Mouse (Mus musculus): ENCODE measurements at regions not wholly inside any gene's neighbourhood (a gene's known extent, or its start where the extent isn't known, plus 50 kb on each side); places are given as distances from the start of the nearest gene placed in this dataset.

GRCm38 (mm10) chr11:114311640-114312039 lies 244.8 kb upstream of the Sdk2 start:
- Histone ChIP-seq H3K36me3 (no peaks in the 10 kb centered on the region), H3K27me3 (peaks cover 35% of the 10 kb centered on the region; the same call in 1 of the 2 replicates), H3K9ac (no peak overlapping the region), H3K4me1 (no peaks in the 10 kb centered on the region), H3K4me3 (no peak overlapping the region), H3K9me3 (no peaks in the 10 kb centered on the region), H3K27ac (no peak overlapping the region), H3K4me2 (no peak overlapping the region)
- 54% methylated on average over 4 of the region's 4 CpGs for WGBS
- ATAC-seq (ENCODE audit: borderline replicate concordance, extremely low read depth, low FRiP score, low TSS enrichment): no peak

GRCm38 (mm10) chr11:114303636-114304354 lies 236.9 kb upstream of the Sdk2 start:
- H3K4me1 ChIP-seq: no peaks in the 10 kb centered on the region
- H3K4me2 ChIP-seq: no peak overlapping the region
- H3K36me3 ChIP-seq: no peaks in the 10 kb centered on the region
- H3K27me3 ChIP-seq: no peaks in the 10 kb centered on the region
- H3K9ac ChIP-seq: no peak overlapping the region
- no peak overlapping the region for H3K4me3 ChIP-seq
- no peak overlapping the region for H3K27ac ChIP-seq
- ATAC-seq (ENCODE audit: borderline replicate concordance, extremely low read depth, low FRiP score, low TSS enrichment): no peak
- no peaks in the 10 kb centered on the region for H3K9me3 ChIP-seq
- WGBS: 57% methylated on average over 13 of the region's 13 CpGs

DNA sequence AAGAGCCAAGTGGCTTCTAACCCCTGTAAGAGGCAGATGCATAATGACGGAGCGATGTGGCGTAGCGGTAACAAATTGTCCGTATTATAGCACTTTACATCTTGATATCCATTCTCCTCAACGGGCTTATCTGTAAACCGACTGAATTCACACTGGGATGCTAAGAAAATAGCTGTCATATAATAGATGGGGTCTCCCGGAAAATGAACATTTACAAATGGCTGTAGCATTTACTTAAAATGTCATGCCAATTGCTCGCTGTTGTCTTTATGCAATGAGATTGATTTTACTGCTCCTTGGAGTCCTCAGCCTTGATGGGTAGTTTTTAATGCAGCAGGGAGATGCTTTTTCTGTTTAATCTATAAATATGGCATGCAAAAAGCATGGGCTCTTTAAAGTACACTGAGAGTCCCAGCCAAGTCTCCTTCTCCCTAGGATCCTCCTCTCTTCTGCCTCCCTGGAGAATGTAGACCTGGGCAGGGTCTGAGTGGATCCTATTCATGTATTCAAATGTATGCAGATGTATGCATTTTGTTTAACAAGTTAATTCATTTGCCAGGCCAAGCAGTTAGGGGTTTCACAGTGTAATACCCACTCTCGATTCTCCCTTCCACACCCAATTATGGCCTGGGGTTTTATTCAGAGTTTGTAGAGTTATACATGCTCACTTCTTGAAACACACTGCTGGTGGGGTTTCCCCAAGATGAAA lies 233.9 kb upstream of the Sdk2 start:
- no peak for ATAC-seq (ENCODE audit: borderline replicate concordance, extremely low read depth, low FRiP score, low TSS enrichment)
- no peak overlapping the region for H3K27ac ChIP-seq
- no peaks in the 10 kb centered on the region for H3K36me3 ChIP-seq
- no peaks in the 10 kb centered on the region for H3K9me3 ChIP-seq
- no peak overlapping the region for H3K4me3 ChIP-seq
- H3K4me2 ChIP-seq: no peak overlapping the region
- H3K27me3 ChIP-seq: no peaks in the 10 kb centered on the region
- H3K4me1 ChIP-seq: no peaks in the 10 kb centered on the region
- H3K9ac ChIP-seq: no peak overlapping the region
- 75% methylated on average over 10 of the region's 10 CpGs for WGBS

DNA sequence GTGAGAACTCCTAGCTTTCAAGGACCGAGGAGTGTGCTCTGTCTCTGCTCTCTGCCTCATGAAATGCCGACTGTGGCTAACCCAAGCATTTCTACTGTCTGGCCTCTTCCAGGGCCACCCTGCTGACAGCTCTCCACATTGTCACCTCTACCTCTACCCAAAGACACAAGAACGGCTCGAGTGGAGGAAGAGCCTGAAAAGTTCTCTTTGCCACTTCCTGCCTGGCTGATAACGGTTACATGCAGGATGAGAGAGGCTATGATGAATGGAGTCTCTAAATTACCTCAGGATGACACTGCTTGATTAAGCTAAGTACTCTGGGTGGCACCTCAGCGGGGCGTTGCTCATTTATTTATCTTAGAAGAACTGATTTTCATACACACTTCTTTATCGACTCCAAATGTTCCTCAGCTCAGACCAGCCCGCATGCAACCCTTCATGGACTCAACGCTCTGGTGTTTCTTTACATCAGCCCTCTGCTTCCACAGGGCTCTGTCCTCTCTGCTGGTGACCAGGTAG lies 230.0 kb upstream of the Sdk2 start:
- WGBS: 38% methylated on average over 10 of the region's 10 CpGs
- Histone ChIP-seq H3K4me3 (no peak overlapping the region), H3K27ac (no peak overlapping the region), H3K36me3 (no peaks in the 10 kb centered on the region), H3K4me2 (no peak overlapping the region), H3K27me3 (no peaks in the 10 kb centered on the region), H3K9ac (no peak overlapping the region), H3K4me1 (0 out of 2 replicates have a peak, but pooled peaks cover 4% of the 10 kb centered on the region), H3K9me3 (no peaks in the 10 kb centered on the region)
- ATAC-seq (ENCODE audit: borderline replicate concordance, extremely low read depth, low FRiP score, low TSS enrichment): no peak

DNA sequence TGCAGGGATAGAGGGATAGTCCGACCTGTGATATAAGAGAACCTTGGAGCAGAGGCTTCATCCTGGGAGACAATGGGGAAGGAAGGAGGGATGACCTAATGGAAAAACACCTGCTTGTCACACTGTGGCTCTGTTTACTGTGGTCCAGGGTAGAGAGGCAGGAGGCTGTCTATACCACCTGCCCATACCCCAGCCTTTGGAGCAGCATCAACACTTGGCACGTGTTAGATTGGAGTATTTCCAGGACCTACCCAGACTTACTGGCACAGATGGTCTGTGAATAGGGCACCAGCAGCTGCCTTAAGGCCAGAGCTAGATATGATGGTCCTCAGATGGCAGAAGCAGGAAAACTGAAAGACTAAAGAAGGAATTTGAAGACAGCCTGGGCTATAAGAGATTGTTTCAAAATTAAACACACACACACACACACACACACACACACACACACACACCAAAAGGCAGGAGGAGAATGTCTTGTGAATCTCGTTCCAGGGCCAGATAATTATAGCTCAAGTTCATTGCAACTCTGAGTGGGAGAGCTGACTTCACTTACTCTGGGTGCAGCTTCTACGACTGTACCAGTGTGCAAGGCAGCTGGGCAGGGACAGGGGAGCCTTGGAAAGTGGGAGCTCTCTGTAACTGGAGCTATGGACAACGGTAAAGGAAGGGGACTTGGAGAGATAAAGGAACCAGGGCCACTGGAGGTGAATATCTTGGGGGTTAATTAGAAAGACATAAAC lies 227.8 kb upstream of the Sdk2 start:
- no peak overlapping the region for H3K4me2 ChIP-seq
- no peaks in the 10 kb centered on the region for H3K36me3 ChIP-seq
- no peak overlapping the region for H3K9ac ChIP-seq
- H3K4me1 ChIP-seq: 0 out of 2 replicates have a peak, but pooled peaks cover 4% of the 10 kb centered on the region
- no peaks in the 10 kb centered on the region for H3K27me3 ChIP-seq
- ATAC-seq (ENCODE audit: borderline replicate concordance, extremely low read depth, low FRiP score, low TSS enrichment): no peak
- H3K27ac ChIP-seq: no peak overlapping the region
- no peak overlapping the region for H3K4me3 ChIP-seq
- H3K9me3 ChIP-seq: no peaks in the 10 kb centered on the region
- WGBS: 34% methylated on average over 5 of the region's 5 CpGs

DNA sequence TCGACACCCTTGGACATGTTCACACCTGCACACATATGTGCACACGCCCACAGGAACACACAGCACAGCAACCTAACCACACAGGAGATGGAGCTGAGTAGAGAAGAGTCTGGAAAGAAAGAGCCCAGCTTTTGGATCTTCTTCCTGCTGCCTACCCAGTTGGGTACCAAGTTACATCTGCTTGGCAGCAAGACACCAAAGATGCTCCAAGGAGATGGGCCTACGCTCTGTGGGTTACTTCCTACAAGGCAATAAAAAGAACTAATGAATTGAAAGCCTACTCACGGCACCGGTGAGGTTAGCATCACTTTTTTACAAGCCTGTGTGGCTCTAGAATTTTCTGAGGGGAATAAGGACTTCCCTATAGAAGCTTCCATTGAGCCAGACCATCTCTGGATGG lies 224.4 kb upstream of the Sdk2 start:
- Histone ChIP-seq H3K4me1 (0 out of 2 replicates have a peak, but pooled peaks cover 4% of the 10 kb centered on the region), H3K4me2 (no peak overlapping the region), H3K27ac (no peak overlapping the region), H3K9ac (no peak overlapping the region), H3K4me3 (no peak overlapping the region), H3K36me3 (no peaks in the 10 kb centered on the region), H3K27me3 (no peaks in the 10 kb centered on the region), H3K9me3 (no peaks in the 10 kb centered on the region)
- no peak for ATAC-seq (ENCODE audit: borderline replicate concordance, extremely low read depth, low FRiP score, low TSS enrichment)
- 87% methylated on average over 5 of the region's 5 CpGs for WGBS

- no peak overlapping the region for H3K4me2 ChIP-seq
- H3K4me1 ChIP-seq: 0 out of 2 replicates have a peak, but pooled peaks cover 1% of the 10 kb centered on the region
- no peak overlapping the region for H3K9ac ChIP-seq
- no peak overlapping the region for H3K27ac ChIP-seq
- H3K9me3 ChIP-seq: no peaks in the 10 kb centered on the region
- WGBS: 79% methylated on average over 1 of the region's 1 CpGs
- no peak overlapping the region for H3K4me3 ChIP-seq
- no peak for ATAC-seq (ENCODE audit: borderline replicate concordance, extremely low read depth, low FRiP score, low TSS enrichment)
- H3K36me3 ChIP-seq: no peaks in the 10 kb centered on the region
- H3K27me3 ChIP-seq: no peaks in the 10 kb centered on the region
Observed at GRCm38 (mm10) chr11:114289946-114290345, 223.1 kb upstream of the Sdk2 start.

GRCm38 (mm10) chr11:114284820-114285666 lies 218.2 kb upstream of the Sdk2 start:
- WGBS: 67% methylated on average over 20 of the region's 20 CpGs
- H3K9me3 ChIP-seq: no peaks in the 10 kb centered on the region
- H3K27me3 ChIP-seq: peaks cover 5% of the 10 kb centered on the region; the same call in 1 of the 2 replicates
- ATAC-seq (ENCODE audit: borderline replicate concordance, extremely low read depth, low FRiP score, low TSS enrichment): no peak
- H3K4me1 ChIP-seq: 0 out of 2 replicates have a peak, but pooled peaks cover 3% of the 10 kb centered on the region
- no peaks in the 10 kb centered on the region for H3K36me3 ChIP-seq
- no peak overlapping the region for H3K9ac ChIP-seq
- no peak overlapping the region for H3K27ac ChIP-seq
- H3K4me2 ChIP-seq: no peak overlapping the region
- no peak overlapping the region for H3K4me3 ChIP-seq

DNA sequence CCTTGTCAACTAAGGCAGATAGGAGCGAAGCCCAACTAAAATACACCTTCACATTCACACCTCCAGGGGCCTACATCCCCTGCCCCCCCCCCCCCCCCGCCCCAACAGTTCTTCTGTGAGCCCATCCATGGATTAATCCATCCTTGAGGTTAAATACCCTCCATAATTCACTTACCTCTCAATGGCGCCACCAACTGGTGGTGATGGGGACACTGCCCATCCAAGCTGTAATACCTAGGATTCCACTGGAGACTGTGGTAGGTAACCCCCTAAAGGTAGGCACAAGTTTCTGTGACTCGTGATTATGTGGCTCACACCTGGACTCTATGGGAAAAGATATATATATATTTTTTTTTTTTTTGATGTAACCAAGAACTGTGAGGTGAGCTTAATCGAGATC lies 216.4 kb upstream of the Sdk2 start:
- Histone ChIP-seq H3K27ac (no peak overlapping the region), H3K27me3 (peaks cover 10% of the 10 kb centered on the region; the same call in 1 of the 2 replicates), H3K36me3 (no peaks in the 10 kb centered on the region), H3K4me3 (no peak overlapping the region), H3K4me1 (peaks cover 8% of the 10 kb centered on the region; the same call in 1 of the 2 replicates), H3K4me2 (no peak overlapping the region), H3K9me3 (no peaks in the 10 kb centered on the region), H3K9ac (no peak overlapping the region)
- no peak for ATAC-seq (ENCODE audit: borderline replicate concordance, extremely low read depth, low FRiP score, low TSS enrichment)
- 34% methylated on average over 5 of the region's 5 CpGs for WGBS

DNA sequence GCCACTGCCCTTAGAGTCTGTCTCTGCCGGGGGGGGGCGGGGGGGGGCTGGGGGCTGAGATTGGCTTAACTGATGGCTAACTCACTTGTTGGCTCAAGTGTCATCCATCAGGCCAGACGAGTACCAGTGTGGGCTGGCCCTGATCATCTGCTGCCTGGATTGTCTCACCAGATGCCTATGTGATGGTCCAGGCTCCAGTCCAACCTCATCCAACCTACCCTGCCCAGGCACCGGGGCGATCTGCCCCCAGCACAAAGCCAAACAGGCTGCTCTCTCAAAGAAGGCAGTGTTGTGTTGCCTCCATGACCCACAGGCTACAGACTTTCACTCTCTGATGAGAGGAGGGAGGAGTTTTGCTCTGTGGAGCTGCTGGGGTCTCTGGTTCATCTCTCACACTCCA lies 215.7 kb upstream of the Sdk2 start:
- H3K9ac ChIP-seq: no peak overlapping the region
- H3K9me3 ChIP-seq: no peaks in the 10 kb centered on the region
- H3K27me3 ChIP-seq: peaks cover 10% of the 10 kb centered on the region; the same call in 1 of the 2 replicates
- H3K4me3 ChIP-seq: no peak overlapping the region
- WGBS: 34% methylated on average over 5 of the region's 5 CpGs
- H3K36me3 ChIP-seq: no peaks in the 10 kb centered on the region
- H3K27ac ChIP-seq: no peak overlapping the region
- ATAC-seq (ENCODE audit: borderline replicate concordance, extremely low read depth, low FRiP score, low TSS enrichment): no peak
- H3K4me2 ChIP-seq: no peak overlapping the region
- H3K4me1 ChIP-seq: peaks cover 14% of the 10 kb centered on the region

- WGBS: 72% methylated on average over 9 of the region's 9 CpGs
- H3K36me3 ChIP-seq: no peaks in the 10 kb centered on the region
- H3K4me2 ChIP-seq: no peak overlapping the region
- peaks cover 10% of the 10 kb centered on the region; the same call in 1 of the 2 replicates for H3K27me3 ChIP-seq
- H3K4me3 ChIP-seq: no peak overlapping the region
- peaks cover 18% of the 10 kb centered on the region for H3K4me1 ChIP-seq
- H3K27ac ChIP-seq: no peak overlapping the region
- ATAC-seq (ENCODE audit: borderline replicate concordance, extremely low read depth, low FRiP score, low TSS enrichment): no peak
- H3K9me3 ChIP-seq: no peaks in the 10 kb centered on the region
- no peak overlapping the region for H3K9ac ChIP-seq
Observed at GRCm38 (mm10) chr11:114281846-114282245, 215.0 kb upstream of the Sdk2 start.
